Mouse (Mus musculus): ENCODE measurements around the gene Gm13285.
"Not testable (repeated sequence)": the region's sequence is repeated elsewhere in the genome, so short reads cannot be mapped to it uniquely, and the experiment has no call there.

Gm13285 gene

GRCm38 (mm10) chr4:88793936-88794675, 5.4 kb upstream of the Gm13285 start, which contains the start of gene Gm13275:
TSS of gene Gm13275 (plus strand) at chr4:88794487.
- not testable (repeated sequence) for DNase-seq (ENCODE audit: low read depth, low spot score)

GRCm38 (mm10) chr4:88797097-88797496, 2.4 kb upstream of the Gm13285 start, which contains the start of gene Gm13279:
TSS of gene Gm13279 (plus strand) at chr4:88797397.
- DNase-seq (ENCODE audit: low read depth, low spot score), result not testable (repeated sequence)

- not testable (repeated sequence) for DNase-seq (ENCODE audit: low read depth, low spot score)
Observed at GRCm38 (mm10) chr4:88802954-88803353, 3.5 kb downstream of the Gm13285 start, which contains the start of gene Gm13287. TSS of gene Gm13287 (plus strand) at chr4:88803254.

GRCm38 (mm10) chr4:88805231-88805630, 5.8 kb downstream of the Gm13285 start, which contains the start of gene Gm13288:
TSS of gene Gm13288 (plus strand) at chr4:88805531.
- DNase-seq (ENCODE audit: low read depth, low spot score), result not testable (repeated sequence)

- DNase-seq (ENCODE audit: low read depth, low spot score), result not testable (repeated sequence)
Observed at GRCm38 (mm10) chr4:88805761-88806160, 6.3 kb downstream of the Gm13285 start.

GRCm38 (mm10) chr4:88815928-88816327, 16.5 kb downstream of the Gm13285 start, which contains the start of gene Ifna7:
TSS of gene Ifna7 (plus strand) at chr4:88816228.
- no peak for DNase-seq (ENCODE audit: low read depth, low spot score)

- no peak for DNase-seq (ENCODE audit: low read depth, low spot score)
Observed at GRCm38 (mm10) chr4:88819659-88820058, 20.2 kb downstream of the Gm13285 start, which contains the start of gene Ifna11. TSS of gene Ifna11 (plus strand) at chr4:88819959.

GRCm38 (mm10) chr4:88822995-88823394, 23.5 kb downstream of the Gm13285 start:
- DNase-seq (ENCODE audit: low read depth, low spot score), result peak; percentile 36

- not testable (repeated sequence) for DNase-seq (ENCODE audit: low read depth, low spot score)
Observed at GRCm38 (mm10) chr4:88827116-88827515, 27.7 kb downstream of the Gm13285 start, which contains the start of gene Ifna6. TSS of gene Ifna6 (plus strand) at chr4:88827416.

GRCm38 (mm10) chr4:88830523-88830922, 31.1 kb downstream of the Gm13285 start:
- peak; percentile 69 for DNase-seq (ENCODE audit: low read depth, low spot score)

GRCm38 (mm10) chr4:88835225-88835624, 35.8 kb downstream of the Gm13285 start, which contains the start of gene Ifna5:
TSS of gene Ifna5 (plus strand) at chr4:88835525.
- not testable (repeated sequence) for DNase-seq (ENCODE audit: low read depth, low spot score)

GRCm38 (mm10) chr4:88838828-88839227, 39.4 kb downstream of the Gm13285 start:
- peak; percentile 55 for DNase-seq (ENCODE audit: low read depth, low spot score)

- DNase-seq (ENCODE audit: low read depth, low spot score), result no peak
Observed at GRCm38 (mm10) chr4:88840058-88840457, 40.6 kb downstream of the Gm13285 start.

GRCm38 (mm10) chr4:88841438-88841911, 42.0 kb downstream of the Gm13285 start, which contains the start of gene Ifna4:
TSS of gene Ifna4 (plus strand) at chr4:88841861.
- no peak for DNase-seq (ENCODE audit: low read depth, low spot score)

- peak; percentile 56 for DNase-seq (ENCODE audit: low read depth, low spot score)
Observed at GRCm38 (mm10) chr4:88845334-88845733, 45.9 kb downstream of the Gm13285 start.

- DNase-seq (ENCODE audit: low read depth, low spot score), result no peak
Observed at GRCm38 (mm10) chr4:88849698-88850097, 50.2 kb downstream of the Gm13285 start, which contains the start of gene Ifna1. TSS of gene Ifna1 (plus strand) at chr4:88850087.
